13 mouse cellular contexts compared by ENCODE assay signal in the genomic region with DNA sequence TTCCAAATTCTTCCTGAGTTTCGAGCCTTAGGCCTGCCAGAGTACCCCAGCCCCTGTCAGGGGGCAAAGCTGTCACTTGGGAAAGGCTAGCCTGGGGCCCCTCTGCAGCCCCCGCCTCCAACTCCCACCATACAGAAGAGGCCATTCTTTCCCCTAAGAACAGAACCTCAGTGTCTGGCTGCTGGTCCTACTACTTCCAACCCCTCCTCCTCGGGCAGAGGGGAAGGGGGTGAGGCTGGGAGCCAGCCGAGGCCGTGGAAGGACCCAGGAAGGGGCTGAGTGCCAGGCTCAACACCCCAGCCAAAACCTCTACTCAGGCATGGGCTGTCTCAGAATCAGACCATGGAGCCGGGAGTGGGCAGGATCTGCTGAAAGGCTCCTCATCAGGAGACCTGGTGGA. TPM values are rescaled to one million over a fixed set of nuclear protein-coding genes. Genes with fewer than 3 reads are reported as not detected.
DNase-seq lines count a peak whose midpoint lies in the region; ATAC-seq and TF ChIP-seq lines count a peak whose summit lies in the region.
"Had no signal": no experiment of that assay in that cellular context is flagged by ENCODE, and none has a peak within 500 bp of the region (broad histone marks: within the 10 kb centered on the region; RNA-seq: fewer than 3 reads in every experiment).

No protein-coding gene starts in this region.

- intact Hi-C loops in left cerebral cortex, postnatal 4 days (cut with DNase I), result no loop called here
- intact Hi-C loops in left cerebral cortex, postnatal 14 days (cut with DNase I), result no loop called here

- peak; percentile 79 for ATAC-seq in hindbrain, postnatal 0 days
- ATAC-seq in neural tube, embryonic 15.5 days (ENCODE audit: low FRiP score), result peak; percentile 68
- no peak for ATAC-seq in inflammation-experienced regulatory T-cells, adult 6 months

- H3K4me1 ChIP-seq in hindbrain, postnatal 0 days (ENCODE audit: insufficient read depth, low read length), result peaks cover 10% of the 10 kb centered on the region
- peaks cover 46% of the 10 kb centered on the region for H3K4me1 ChIP-seq in neural tube, embryonic 15.5 days

- no peak for TF ChIP-seq CTCF in hindbrain, postnatal 0 days (IDR thresholded peaks at IDR 0.05; ENCODE audit: low read depth)

- H3K36me3 ChIP-seq in hindbrain, postnatal 0 days (ENCODE audit: insufficient read depth, low read length), result no peaks in the 10 kb centered on the region
- H3K36me3 ChIP-seq in neural tube, embryonic 15.5 days, result 0 out of 2 replicates have a peak, but pooled peaks cover 3% of the 10 kb centered on the region
- H3K36me3 ChIP-seq: heart, embryonic 15.5 days; lung, embryonic 15.5 days had no signal

- H3K9ac ChIP-seq in hindbrain, postnatal 0 days (replicated peaks; ENCODE audit: low read length), result no peak overlapping the region
- H3K9ac ChIP-seq in neural tube, embryonic 15.5 days (replicated peaks), result no peak overlapping the region
- H3K9ac ChIP-seq: heart, embryonic 15.5 days; lung, embryonic 15.5 days had no signal

- H3K4me2 ChIP-seq in hindbrain, postnatal 0 days (ENCODE audit: low read depth, low read length), result no peak overlapping the region
- H3K4me2 ChIP-seq in neural tube, embryonic 15.5 days, result no peak overlapping the region
- H3K4me2 ChIP-seq: heart, embryonic 15.5 days; lung, embryonic 15.5 days had no signal

- no peaks in the 10 kb centered on the region for H3K27me3 ChIP-seq in hindbrain, postnatal 0 days (ENCODE audit: insufficient read depth, low read length)
- H3K27me3 ChIP-seq in neural tube, embryonic 15.5 days (replicated peaks), result peaks cover under 1% of the 10 kb centered on the region; the same call in 1 of the 2 replicates
- H3K27me3 ChIP-seq: lung, embryonic 15.5 days had no signal

- no peak overlapping the region for H3K4me3 ChIP-seq in hindbrain, postnatal 0 days (ENCODE audit: low read length)
- no peak overlapping the region for H3K4me3 ChIP-seq in neural tube, embryonic 15.5 days (replicated peaks)
- H3K4me3 ChIP-seq: heart, embryonic 15.5 days; left cerebral cortex, adult 2 months; lung, embryonic 15.5 days had no signal

- DNase-seq in cerebellum, postnatal 10 days, result peak; percentile 82 to 89
- no peak for DNase-seq in cerebellum, postnatal 36 days
- peak; percentile 85 for DNase-seq in left cerebral cortex, postnatal 4 days
- no peak for DNase-seq in left cerebral cortex, postnatal 14 days (ENCODE audit: low spot score in 2 of 2)
- peak; percentile 83 for DNase-seq in hindbrain, postnatal 0 days (ENCODE audit: low spot score)
- DNase-seq in gastrocnemius, postnatal 4 days (ENCODE audit: low spot score in 2 of 2), result no peak
- DNase-seq: cerebellum, adult 9-10 months; gastrocnemius, postnatal 14 days had no signal

- peak overlapping the region; percentile 68; the same call in 1 of the 2 replicates for H3K27ac ChIP-seq in hindbrain, postnatal 0 days
- H3K27ac ChIP-seq in neural tube, embryonic 15.5 days (replicated peaks), result peak overlapping the region; percentile 72
- H3K27ac ChIP-seq: heart, embryonic 15.5 days; left cerebral cortex, adult 2 months; lung, embryonic 15.5 days had no signal

- no peaks in the 10 kb centered on the region for H3K9me3 ChIP-seq in hindbrain, postnatal 0 days (ENCODE audit: low read length)
- no peaks in the 10 kb centered on the region for H3K9me3 ChIP-seq in neural tube, embryonic 15.5 days (replicated peaks)
- H3K9me3 ChIP-seq: heart, embryonic 15.5 days; lung, embryonic 15.5 days had no signal

- 44% methylated on average over 6 of the region's 6 CpGs for WGBS in hindbrain, postnatal 0 days
- WGBS in neural tube, embryonic 15.5 days, result 74% methylated on average over 6 of the region's 6 CpGs

RNA-seq across cellular contexts. Expression of gene Tmem104, which starts 8.1 kb away (rescaled TPM):
- 10 to 100 TPM; 18.1 to 18.2 TPM for total RNA-seq in left cerebral cortex, postnatal 4 days (2021)
- total RNA-seq in left cerebral cortex, postnatal 14 days (2021), result 10 to 100 TPM; 15.1 to 18.7 TPM
- total RNA-seq in hindbrain, postnatal 0 days (2014; rRNA removed), result 6.4 and 11.1 TPM in 2 replicates
- polyA plus RNA-seq in hindbrain, postnatal 0 days (2015; fragmentation: Nextera tagmentation; extraction: Ambion mirVana), result 10.1 and 13.5 TPM in 2 replicates
- polyA plus RNA-seq in neural tube, embryonic 15.5 days (2015; fragmentation: Nextera tagmentation; extraction: Ambion mirVana), result 11.7 TPM in 2 replicates
- polyA plus RNA-seq in inflammation-experienced regulatory T-cells, adult 6 months (2017; shearing (Covaris generic)), result 10 to 100 TPM in 1 of 3 experiments, 1 to 10 TPM in 2; 9.2 to 10.6 (median 9.8) TPM
- 1 to 10 TPM; 8.5 to 9.8 TPM for total RNA-seq in gastrocnemius, postnatal 4 days (2021)

RNA-seq across cellular contexts. Expression of gene Nat9, which starts 8.5 kb away (rescaled TPM):
- 10 to 100 TPM; 12.5 to 15.6 TPM for total RNA-seq in left cerebral cortex, postnatal 4 days (2021)
- total RNA-seq in left cerebral cortex, postnatal 14 days (2021), result 10 to 100 TPM; 16.1 to 16.3 TPM
- 17.3 and 27.8 TPM in 2 replicates for total RNA-seq in hindbrain, postnatal 0 days (2014; rRNA removed)
- polyA plus RNA-seq in hindbrain, postnatal 0 days (2015; fragmentation: Nextera tagmentation; extraction: Ambion mirVana), result 17.3 and 22.2 TPM in 2 replicates
- 22.0 and 22.8 TPM in 2 replicates for polyA plus RNA-seq in neural tube, embryonic 15.5 days (2015; fragmentation: Nextera tagmentation; extraction: Ambion mirVana)
- 10 to 100 TPM; 14.2 to 21.0 (median 15.1) TPM for polyA plus RNA-seq in inflammation-experienced regulatory T-cells, adult 6 months (2017; shearing (Covaris generic))
- total RNA-seq in gastrocnemius, postnatal 4 days (2021), result 10 to 100 TPM; 16.4 to 17.9 TPM

RNA-seq across cellular contexts. Expression of gene Slc9a3r1, which starts 16.1 kb away (rescaled TPM):
- 10 to 100 TPM; 38.7 to 41.3 TPM for total RNA-seq in left cerebral cortex, postnatal 4 days (2021)
- 10 to 100 TPM; 76.2 to 83.0 TPM for total RNA-seq in left cerebral cortex, postnatal 14 days (2021)
- 72.6 and 76.9 TPM in 2 replicates for total RNA-seq in hindbrain, postnatal 0 days (2014; rRNA removed)
- 91.8 and 98.2 TPM in 2 replicates for polyA plus RNA-seq in hindbrain, postnatal 0 days (2015; fragmentation: Nextera tagmentation; extraction: Ambion mirVana)
- polyA plus RNA-seq in neural tube, embryonic 15.5 days (2015; fragmentation: Nextera tagmentation; extraction: Ambion mirVana), result 45.5 and 80.6 TPM in 2 replicates
- polyA plus RNA-seq in inflammation-experienced regulatory T-cells, adult 6 months (2017; shearing (Covaris generic)), result 100 to 1,000 TPM; 137 to 172 (median 165) TPM
- total RNA-seq in gastrocnemius, postnatal 4 days (2021), result 10 to 100 TPM; 10.9 to 12.4 TPM

RNA-seq across cellular contexts. Expression of gene Cd300lf, which starts 45.4 kb away (rescaled TPM):
- total RNA-seq in left cerebral cortex, postnatal 4 days (2021), result under 1 TPM; 0.30 to 0.48 TPM
- under 1 TPM; 0.59 to 0.62 TPM for total RNA-seq in left cerebral cortex, postnatal 14 days (2021)
- total RNA-seq in hindbrain, postnatal 0 days (2014; rRNA removed), result not detected in 2 replicates
- polyA plus RNA-seq in hindbrain, postnatal 0 days (2015; fragmentation: Nextera tagmentation; extraction: Ambion mirVana), result 0.23 and 0.37 TPM in 2 replicates
- polyA plus RNA-seq in neural tube, embryonic 15.5 days (2015; fragmentation: Nextera tagmentation; extraction: Ambion mirVana), result 0.20 and 0.27 TPM in 2 replicates
- 1 to 10 TPM; 1.4 to 1.6 (median 1.5) TPM for polyA plus RNA-seq in inflammation-experienced regulatory T-cells, adult 6 months (2017; shearing (Covaris generic))
- under 1 TPM; 0.49 TPM for total RNA-seq in gastrocnemius, postnatal 4 days (2021)
- total RNA-seq: gastrocnemius, postnatal 14 days had no signal

Comparison
In these comparisons a context has a peak if more than half of its experiments do, and no peak if none do; other contexts are left out.
1. DNase-seq: peak in cerebellum, postnatal 10 days (2 of 2), left cerebral cortex, postnatal 4 days (single experiment) and hindbrain, postnatal 0 days (single experiment); none in cerebellum, postnatal 36 days (0 of 2), left cerebral cortex, postnatal 14 days (0 of 2) and gastrocnemius, postnatal 4 days (0 of 2).